Mouse (Mus musculus) ES-Bruce4 (cell line): Measurements from ENCODE around the gene Dlgap3.

Source experiments
- CTCF ChIP-seq: IDR thresholded peaks from one replicate; pipeline ENCODE4 v1.8.1; 2011; ENCODE audit warnings: low read depth, low read length
- EP300 ChIP-seq: IDR thresholded peaks from 2 replicates; pipeline ENCODE4 v1.6.1; 2011; ENCODE audit warnings: low read depth, low read length; ENCODE audit not compliant: insufficient read depth
- POLR2A ChIP-seq: IDR thresholded peaks from one replicate; pipeline ENCODE4 v1.8.1; 2011; ENCODE audit warnings: low read length; ENCODE audit not compliant: insufficient read depth

GRCm38 (mm10) chr4:127138486-127138885, 30.5 kb upstream of the Dlgap3 start:
- no peak for TF ChIP-seq EP300
- TF ChIP-seq CTCF: no peak
- no peak for TF ChIP-seq POLR2A
